Mouse (Mus musculus) liver, postnatal 0 days (tissue): ENCODE data around the gene Ttll3.

Experiments
- CTCF ChIP-seq: sonication (generic); IDR thresholded peaks from 2 replicates; pipeline ENCODE4 v1.5.1; 2016; ENCODE audit warnings: antibody characterized with exemption, low read depth
- EP300 ChIP-seq: IDR thresholded peaks from 2 replicates; pipeline ENCODE4 v1.6.1; 2016; ENCODE audit warnings: antibody characterized with exemption, low read depth, mild to moderate bottlenecking

GRCm38 (mm10) chr6:113341574-113341973 lies 47.5 kb upstream of the Ttll3 start:
- TF ChIP-seq CTCF, result no peak
- no peak for TF ChIP-seq EP300
